Mouse (Mus musculus): ENCODE results near the gene Alg5.
A peak's percentile ranks its signal among the peaks of the same experiment; 100 is the strongest.

Gene Alg5

GRCm38 (mm10) chr3:54741965-54742364 is 6.6 kb downstream of the Alg5 start:
- no peak for DNase-seq

GRCm38 (mm10) chr3:54745799-54746198 is 10.5 kb downstream of the Alg5 start:
- peak; percentile 17 to 24 for DNase-seq

DNA sequence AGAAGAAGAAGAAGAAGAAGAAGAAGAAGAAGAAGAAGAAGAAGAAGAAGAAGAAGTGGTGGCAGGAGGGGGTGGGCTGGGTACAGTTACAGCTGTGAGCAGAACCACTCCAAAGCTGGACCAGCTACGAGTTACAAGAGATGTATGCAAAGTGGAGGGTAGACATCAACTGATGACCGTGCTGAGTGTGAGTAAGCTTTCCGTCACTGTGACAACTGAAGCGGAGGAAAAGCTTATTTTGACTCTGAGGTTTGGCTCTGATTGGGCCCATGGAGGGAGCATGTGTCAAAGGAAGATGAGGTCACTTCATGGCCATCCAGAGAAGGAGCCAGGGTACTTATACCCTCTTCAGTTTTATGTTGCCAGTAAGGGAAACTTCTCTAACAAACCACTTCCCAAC is 18.1 kb downstream of the Alg5 start:
- no peak for DNase-seq

- no peak for DNase-seq
Measured at GRCm38 (mm10) chr3:54755145-54756041, 20.1 kb downstream of the Alg5 start, which contains the start of gene Smad9. TSS of gene Smad9 (plus strand) at chr3:54755582.

DNA sequence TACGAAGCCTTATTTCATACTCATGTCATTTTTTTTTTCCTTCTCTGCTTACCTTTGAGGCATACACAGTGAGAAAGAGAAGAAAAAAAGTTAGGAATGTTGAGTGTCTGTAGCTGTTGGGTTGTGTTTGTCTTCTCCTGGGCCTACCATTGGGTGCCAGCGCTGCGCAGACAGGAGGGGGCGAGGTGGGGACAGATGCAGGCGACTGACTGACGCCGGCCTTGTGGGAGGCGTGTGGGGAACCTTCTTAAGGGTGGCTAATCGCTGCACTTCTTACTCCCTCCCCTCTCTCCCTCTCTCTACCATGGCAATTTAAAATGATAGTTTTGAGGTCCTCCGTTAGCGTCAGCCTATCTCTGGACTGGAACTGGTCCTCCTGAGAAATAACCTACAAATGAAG is 20.7 kb downstream of the Alg5 start:
- DNase-seq: no peak

DNA sequence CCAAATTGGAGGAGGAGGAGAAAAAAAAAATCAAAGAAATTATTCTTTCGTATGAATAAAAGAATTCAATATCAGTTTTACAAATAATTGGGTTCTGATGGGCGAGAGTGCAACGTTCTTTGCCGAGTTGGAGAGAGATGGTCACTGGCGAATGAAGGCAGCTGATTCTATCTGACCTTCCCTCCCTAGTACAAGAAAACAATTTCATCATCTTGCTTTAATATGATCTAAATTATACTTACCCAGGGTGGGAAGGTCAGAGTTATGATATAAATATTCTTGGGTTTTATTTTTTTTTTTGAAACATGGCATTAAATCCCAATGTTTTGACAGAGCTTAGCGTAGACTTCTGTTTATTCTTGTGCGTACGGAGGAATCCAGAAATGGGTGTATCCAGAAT is 22.1 kb downstream of the Alg5 start:
- no peak for DNase-seq

DNA sequence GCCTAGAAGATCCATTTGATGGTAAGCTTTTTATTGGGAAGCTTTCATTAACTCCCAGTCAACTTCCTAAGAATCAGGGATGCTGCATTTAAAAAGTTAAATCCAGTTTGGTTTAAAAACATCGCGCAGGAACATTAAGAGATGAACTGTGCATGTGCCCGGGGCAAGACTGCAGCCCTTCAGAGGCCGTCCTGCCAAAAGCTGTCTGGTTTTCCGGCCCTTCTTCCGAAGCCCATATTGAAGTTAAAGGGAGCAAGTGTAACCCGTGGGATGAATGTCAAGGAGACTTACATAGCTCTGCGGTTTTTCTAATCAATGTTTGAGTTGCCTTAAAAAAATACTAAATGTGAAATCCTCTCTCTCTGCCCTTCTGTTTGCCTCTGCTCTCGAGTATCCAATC is 23.9 kb downstream of the Alg5 start:
- no peak for DNase-seq

GRCm38 (mm10) chr3:54760321-54761115 is 25.2 kb downstream of the Alg5 start:
- no peak for DNase-seq

DNA sequence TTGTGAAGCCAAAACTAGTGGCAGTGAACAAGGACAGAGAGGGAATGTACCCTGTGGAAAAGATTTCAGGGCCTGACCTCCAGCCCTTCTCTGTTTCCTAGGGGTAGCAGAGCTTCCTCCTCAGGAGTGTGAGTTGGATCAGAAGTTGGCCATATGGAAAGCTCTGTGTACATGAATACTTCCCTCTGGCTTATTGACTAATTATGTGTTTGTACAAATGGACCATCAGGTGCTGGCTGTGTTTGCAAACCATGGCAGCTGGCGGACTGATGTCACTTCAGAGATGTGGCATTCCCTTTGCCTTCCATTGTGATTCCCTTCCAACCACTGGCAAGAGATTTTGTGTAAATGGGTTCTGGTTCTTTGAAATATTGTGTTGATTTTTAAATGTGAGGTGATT is 25.9 kb downstream of the Alg5 start:
- DNase-seq: no peak

DNA sequence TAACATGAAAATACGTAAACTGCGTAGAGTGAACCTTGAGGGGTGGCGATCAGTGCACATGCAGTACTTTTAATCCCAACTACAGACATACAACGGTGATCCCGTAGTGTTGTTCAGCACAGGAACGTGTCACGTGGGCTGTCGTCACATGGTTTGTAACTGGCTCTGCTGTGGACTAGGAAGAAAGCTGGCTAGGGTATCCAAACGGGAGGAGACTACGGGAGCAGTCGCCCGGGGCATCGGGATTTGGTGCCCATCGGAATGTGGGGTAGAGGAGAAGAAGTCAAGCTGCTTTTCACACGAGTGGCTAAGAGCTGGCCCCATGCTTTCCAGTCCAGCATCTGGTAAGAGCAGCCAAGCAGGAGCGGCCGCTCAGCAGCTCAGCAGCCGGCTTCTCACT is 29.1 kb downstream of the Alg5 start:
- no peak for DNase-seq

GRCm38 (mm10) chr3:54765521-54765920 is 30.2 kb downstream of the Alg5 start:
- peak in 1 of 2 experiments; percentile 12 for DNase-seq

DNA sequence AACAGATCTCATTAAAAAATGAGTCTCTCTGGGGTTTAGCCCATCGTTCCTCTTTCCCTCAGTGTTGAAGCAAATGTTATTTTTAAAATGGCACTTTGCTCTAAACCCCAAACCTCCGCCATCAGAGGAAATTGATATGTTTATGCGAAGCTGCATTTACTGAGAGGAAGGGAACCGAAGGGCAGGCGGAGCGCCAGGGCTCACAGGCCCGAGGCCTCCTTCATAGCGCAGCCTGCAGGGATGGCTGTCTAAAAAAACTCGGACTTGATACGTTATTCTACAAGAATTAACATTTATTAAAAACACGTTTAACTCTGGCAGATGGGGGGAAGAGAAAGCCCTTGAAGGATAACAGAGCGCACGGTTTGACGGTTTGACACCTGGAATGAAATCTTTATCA is 30.7 kb downstream of the Alg5 start:
- no peak for DNase-seq

- DNase-seq: no peak
Measured at GRCm38 (mm10) chr3:54766811-54767210, 31.5 kb downstream of the Alg5 start.

DNA sequence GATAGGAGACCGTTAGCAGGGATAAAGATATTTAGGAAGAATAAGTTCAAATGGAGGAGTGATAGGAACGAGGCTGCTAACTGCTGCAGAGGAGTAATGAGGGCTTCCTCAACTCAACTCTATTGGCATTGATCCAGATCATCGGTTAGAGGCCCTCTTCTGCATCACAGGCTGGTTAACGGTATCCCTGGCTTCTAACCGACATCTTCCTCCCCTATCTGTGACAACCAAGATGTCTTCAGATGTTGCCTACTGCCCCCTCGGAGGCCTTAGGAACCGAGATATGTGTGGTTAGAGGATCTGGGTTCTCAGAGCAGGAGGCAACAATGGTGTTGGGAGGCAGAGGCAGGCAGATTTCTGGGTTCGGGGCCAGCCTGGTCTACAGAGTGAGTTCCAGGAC is 33.3 kb downstream of the Alg5 start:
- no peak for DNase-seq

DNA sequence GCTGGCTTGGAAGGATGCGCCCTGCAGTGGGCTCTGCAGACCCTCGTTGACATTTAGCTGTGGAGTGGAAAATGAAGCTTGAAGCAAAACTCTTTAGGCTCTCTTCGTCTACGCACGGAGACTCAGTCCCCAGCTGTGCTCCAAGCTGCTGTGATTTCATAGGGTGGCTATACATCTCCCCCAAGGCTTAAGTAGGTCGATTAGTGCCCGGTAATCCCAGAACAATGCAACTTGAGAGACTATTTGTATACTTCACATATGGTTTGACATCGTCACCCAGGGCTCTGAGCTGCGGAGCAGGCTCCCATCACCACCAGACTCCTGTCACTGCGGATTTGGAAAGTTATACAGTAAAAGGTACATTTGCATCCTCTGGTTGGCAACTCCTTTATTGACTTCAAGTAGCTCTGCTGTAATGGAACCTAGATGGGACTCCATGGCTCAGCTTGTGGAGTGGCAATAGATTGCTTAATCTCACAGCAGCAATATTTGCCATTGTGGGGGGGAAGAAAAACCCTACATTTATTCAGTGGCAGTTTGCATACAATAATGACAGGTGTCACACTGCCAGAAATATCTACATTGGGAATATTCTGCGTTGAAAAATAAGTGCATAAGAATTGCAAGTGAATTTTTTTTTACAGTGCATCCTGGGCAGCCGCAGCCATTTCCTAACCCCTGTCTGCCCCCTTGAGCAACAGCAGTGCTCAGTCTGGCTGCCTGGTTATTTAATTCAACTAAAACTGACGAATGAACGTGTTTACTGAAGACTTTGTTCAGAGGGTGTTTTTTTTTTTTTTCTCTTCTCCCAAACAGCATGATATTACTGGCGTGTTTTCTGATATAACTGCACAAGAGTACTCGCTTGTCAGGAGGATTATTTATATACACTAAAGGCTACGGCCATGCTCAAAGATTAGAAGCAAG is 34.3 kb downstream of the Alg5 start:
- no peak for DNase-seq

DNA sequence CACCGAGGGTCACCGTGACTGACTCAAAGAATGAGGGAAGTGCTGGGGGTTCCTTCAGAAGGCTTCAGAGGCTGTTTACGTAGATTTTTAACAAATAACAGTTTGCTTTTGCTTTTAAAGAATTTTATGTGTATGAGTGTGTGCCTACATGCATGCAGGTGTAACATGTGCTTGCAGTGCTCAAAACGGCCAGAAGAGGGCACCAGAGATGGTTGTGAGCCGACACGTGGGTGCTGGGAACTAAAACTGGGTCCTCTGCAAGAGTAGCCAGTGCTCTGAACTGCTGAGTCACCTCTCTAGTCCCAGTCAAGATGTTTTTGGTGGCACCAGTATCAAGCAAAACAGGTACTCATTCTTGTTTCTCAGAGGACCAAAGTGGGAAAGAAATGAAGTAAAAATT is 38.3 kb downstream of the Alg5 start:
- DNase-seq: no peak

GRCm38 (mm10) chr3:54775989-54776631 is 40.8 kb downstream of the Alg5 start:
- no peak for DNase-seq

DNA sequence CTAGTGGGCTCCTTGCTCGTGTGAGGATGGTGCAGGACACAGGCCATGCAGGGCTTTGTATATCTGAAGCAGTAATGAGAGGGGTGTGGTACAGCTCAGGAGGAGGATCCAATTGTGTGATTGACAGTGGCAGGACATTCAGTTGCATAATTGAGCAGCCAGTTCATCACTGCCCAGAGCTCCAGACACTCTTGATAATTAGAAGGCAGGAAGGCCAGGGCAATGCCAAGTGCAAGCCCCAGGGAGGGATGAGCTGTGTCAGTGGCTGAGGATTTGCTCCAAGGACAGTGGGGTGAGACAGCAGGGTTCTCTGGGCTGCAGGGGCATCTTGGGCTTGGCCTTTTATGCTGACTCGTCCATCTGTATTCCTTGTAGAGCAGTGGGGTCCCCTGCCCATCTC is 55.3 kb downstream of the Alg5 start:
- no peak for DNase-seq

DNA sequence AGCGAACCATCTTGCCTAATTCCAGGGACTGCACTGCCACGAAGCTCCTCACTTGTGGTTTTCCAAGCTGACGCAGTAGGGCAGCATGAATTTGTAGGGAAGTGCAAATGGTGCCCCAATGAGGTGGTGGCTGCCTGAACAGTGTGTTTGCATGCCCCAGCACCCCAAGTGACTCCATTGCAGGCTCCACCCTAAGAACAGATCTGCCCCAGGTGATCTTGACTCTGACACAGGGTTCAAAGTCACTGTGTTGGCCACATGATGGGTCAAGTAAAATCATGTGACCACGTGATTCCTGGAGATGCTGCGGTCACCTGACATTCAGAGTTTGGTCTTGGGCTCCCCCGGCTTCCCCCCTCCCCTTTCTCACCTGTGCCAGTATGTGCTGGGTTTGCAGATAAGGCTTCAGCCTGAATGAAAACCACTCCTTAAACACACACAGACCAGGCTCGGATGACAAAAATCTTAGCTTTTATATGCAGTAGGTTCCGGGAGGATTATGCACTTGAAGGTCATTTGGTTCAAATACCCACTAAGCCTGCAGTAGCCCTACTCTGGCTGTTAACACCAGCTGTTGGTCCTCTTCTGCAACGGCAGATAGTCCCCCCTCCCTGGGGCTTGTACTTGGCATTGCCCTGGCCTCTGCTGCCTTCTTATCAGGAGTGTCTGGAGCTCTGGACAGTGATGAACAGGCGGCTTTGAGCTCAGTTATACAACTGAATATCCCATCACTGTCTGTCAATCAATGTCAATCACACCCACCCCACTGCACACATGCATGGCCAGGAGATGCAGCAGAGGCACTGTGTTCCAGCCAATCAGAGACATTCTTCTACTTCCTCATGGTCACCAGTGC is 56.7 kb downstream of the Alg5 start:
- DNase-seq: no peak

DNA sequence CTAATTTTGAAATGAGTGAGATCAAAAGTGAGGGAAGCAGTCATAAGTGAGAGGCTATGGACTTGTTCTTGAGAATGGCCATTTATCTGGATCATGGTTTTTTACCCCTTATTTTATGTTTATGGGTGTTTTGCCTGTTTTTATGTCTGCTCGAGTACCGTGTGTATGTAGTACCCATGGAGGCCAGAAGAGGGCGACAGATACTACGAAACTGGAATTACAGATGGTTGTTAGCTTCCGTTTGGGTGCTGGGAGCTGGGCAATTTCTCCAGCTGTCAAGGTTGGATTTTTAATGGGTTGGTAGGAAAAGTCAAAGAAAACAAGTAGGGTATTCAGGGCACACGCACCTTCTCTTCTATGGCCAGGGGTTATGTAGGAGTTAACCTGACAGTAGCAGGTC is 58.4 kb downstream of the Alg5 start:
- no peak for DNase-seq

DNA sequence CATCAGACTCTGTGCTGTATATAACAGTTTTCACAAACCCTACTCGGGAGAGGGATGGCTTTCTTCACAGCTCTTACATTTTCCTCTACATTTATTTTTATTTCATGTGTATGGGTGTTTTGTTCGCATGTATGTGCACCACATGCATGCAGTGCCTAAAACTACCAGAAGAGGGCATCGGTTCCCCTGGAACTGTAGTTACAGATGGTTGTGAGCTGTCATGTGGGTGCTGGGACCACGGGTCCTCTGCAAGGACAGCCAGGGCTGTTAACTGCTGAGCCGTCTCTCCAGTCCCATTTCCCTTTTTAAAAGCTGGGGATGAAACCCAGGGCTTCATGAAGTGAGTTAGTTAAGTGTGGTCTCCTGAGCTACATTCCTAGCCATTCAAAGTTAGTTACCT is 60.0 kb downstream of the Alg5 start:
- DNase-seq: no peak

Data from thymus, postnatal 36 days (tissue).